Mouse (Mus musculus) liver, embryonic 15.5 days (tissue): ENCODE data around the gene Sparc. TPM values are rescaled to one million over a fixed set of nuclear protein-coding genes. Genes with fewer than 3 reads are reported as not detected.

Experiments used
- ATAC-seq: fragments of 200-750 bp; cut with Nextera tagmentation; 2 replicates; pipeline ENCODE4 v1.8.0; 2017; ENCODE audit warnings: moderate number of reproducible peaks, mild to moderate bottlenecking, moderate library complexity; ENCODE audit not compliant: insufficient read depth
- H3K27ac ChIP-seq: fragments of 300-500 bp; sonication (generic); replicated peaks from 2 replicates; pipeline ENCODE4 v1.5.1; 2015; ENCODE audit warnings: mild to moderate bottlenecking, inconsistent platforms
- H3K27me3 ChIP-seq: fragments of 300-500 bp; sonication (generic); 2 replicates; pipeline ENCODE4 v1.6.1; 2015; ENCODE audit warnings: mild to moderate bottlenecking, inconsistent platforms
- H3K36me3 ChIP-seq: fragments of 300-500 bp; sonication (generic); replicated peaks from 2 replicates; pipeline ENCODE4 v1.6.1; 2015; ENCODE audit warnings: moderate library complexity, mild to moderate bottlenecking, inconsistent platforms
- H3K4me1 ChIP-seq: fragments of 300-500 bp; sonication (generic); replicated peaks from 2 replicates; pipeline ENCODE4 v1.6.1; 2015; ENCODE audit warnings: inconsistent platforms
- H3K4me2 ChIP-seq: fragments of 300-500 bp; sonication (generic); 2 replicates; pipeline ENCODE4 v1.6.1; 2015; ENCODE audit warnings: moderate library complexity, mild to moderate bottlenecking, inconsistent platforms
- H3K4me3 ChIP-seq: fragments of 300-500 bp; sonication (generic); replicated peaks from 2 replicates; pipeline ENCODE4 v1.5.1; 2015; ENCODE audit warnings: mild to moderate bottlenecking, inconsistent platforms
- H3K9ac ChIP-seq: fragments of 300-500 bp; sonication (generic); 2 replicates; pipeline ENCODE4 v1.6.1; 2015; ENCODE audit warnings: moderate library complexity, mild to moderate bottlenecking, inconsistent platforms
- H3K9me3 ChIP-seq: fragments of 300-500 bp; sonication (generic); replicated peaks from 2 replicates; pipeline ENCODE4 v1.6.1; 2016; ENCODE audit warnings: inconsistent platforms
- WGBS: fragments of 180-500 bp; shearing (Covaris S2); methylation state at CpG from one replicate; pipeline ENCODE4 v1.1.7; 2015; ENCODE audit warnings: mixed read lengths; ENCODE audit not compliant: insufficient replicate concordance; 5-methylcytosine and 5-hydroxymethylcytosine counted together
- polyA plus RNA-seq: library from polyadenylated mRNA; unstranded; fragments of >200 nt; fragmentation: Nextera tagmentation; extraction: Ambion mirVana; gene quantifications from 2 replicates; pipeline ENCODE4 v1.2.1, GENCODE M21; 2015

Sparc gene
- polyA plus RNA-seq, 1 experiment from 2014 or later = 154 TPM

DNA sequence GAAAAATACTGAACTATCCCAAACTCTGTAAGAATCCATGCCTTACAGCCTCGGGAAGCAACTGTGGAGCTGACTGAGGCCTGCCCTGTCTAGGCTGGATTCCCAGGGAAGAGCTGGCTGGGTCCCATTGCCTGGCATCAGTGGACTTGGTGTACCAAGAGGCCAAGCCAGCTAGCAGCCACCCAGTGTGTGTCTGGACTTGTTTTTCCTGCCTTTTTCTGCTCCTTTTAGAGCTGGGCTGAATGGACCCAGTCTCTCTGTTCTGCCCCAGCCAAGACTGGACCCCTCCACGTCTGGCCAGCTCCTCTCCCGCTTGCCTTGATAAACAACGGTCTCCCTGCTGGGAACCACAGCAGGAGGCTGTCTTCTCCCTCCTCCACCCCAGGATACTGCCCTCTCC is 15.0 kb upstream of the Sparc start:
- Histone ChIP-seq H3K4me3 (no peak overlapping the region), H3K9me3 (no peaks in the 10 kb centered on the region), H3K27ac (no peak overlapping the region), H3K4me1 (no peaks in the 10 kb centered on the region; the same call in 1 of the 2 replicates), H3K4me2 (no peak overlapping the region), H3K36me3 (no peaks in the 10 kb centered on the region), H3K9ac (no peak overlapping the region), H3K27me3 (no peaks in the 10 kb centered on the region)
- 48% methylated on average over 4 of the region's 4 CpGs for WGBS
- ATAC-seq = no peak

DNA sequence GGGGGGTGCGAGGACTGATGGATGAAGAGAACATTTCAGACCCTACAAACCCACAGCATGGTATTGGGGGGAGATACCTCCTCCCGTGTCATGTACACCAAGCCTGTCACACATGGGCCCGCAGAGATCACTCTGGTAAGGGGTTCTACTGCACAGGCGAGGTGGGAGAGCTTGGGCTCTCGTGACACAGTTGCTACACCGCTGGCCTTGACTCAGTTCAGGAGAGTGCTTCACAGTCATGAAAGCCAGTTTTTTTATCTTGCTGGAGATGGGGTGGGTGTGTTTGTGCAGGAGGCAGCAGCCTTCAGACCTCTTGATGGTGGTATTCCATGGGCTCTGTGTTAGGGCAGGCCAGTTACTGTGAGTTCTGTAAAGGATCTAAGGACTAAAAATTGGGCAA is 13.1 kb upstream of the Sparc start:
- H3K4me3 ChIP-seq = no peak overlapping the region
- no peaks in the 10 kb centered on the region for H3K9me3 ChIP-seq
- no peaks in the 10 kb centered on the region for H3K36me3 ChIP-seq
- no peak for ATAC-seq
- no peaks in the 10 kb centered on the region; the same call in 1 of the 2 replicates for H3K4me1 ChIP-seq
- no peak overlapping the region for H3K27ac ChIP-seq
- 64% methylated on average over 6 of the region's 6 CpGs for WGBS
- H3K9ac ChIP-seq = no peak overlapping the region
- no peaks in the 10 kb centered on the region for H3K27me3 ChIP-seq
- no peak overlapping the region for H3K4me2 ChIP-seq

DNA sequence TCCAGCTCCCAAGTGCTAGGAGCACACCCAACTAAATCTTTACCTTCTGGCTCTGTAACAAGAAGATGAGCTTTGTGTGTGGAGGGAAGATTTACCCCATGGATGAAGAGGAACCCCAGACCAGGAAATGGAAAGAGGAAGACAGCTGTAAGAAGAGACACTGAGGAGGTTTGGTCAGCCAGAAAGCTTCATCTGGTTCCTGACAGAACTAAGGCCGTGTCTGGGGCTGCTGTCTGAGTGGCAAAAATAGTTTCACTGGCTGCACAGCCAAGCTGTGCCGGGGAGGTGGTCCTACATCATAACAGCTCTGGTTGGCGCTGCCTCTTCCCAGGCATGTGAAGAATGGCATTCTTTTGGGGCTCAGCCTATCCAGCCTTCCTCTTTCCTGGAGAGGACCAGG is 10.0 kb upstream of the Sparc start:
- Histone ChIP-seq H3K4me1 (peaks cover 8% of the 10 kb centered on the region), H3K36me3 (no peaks in the 10 kb centered on the region), H3K4me3 (no peak overlapping the region), H3K27ac (peak overlapping the region; percentile 38; the same call in 1 of the 2 replicates), H3K9ac (no peak overlapping the region), H3K27me3 (no peaks in the 10 kb centered on the region), H3K9me3 (no peaks in the 10 kb centered on the region), H3K4me2 (no peak overlapping the region)
- ATAC-seq = no peak
- WGBS = 25% methylated on average over 3 of the region's 3 CpGs

DNA sequence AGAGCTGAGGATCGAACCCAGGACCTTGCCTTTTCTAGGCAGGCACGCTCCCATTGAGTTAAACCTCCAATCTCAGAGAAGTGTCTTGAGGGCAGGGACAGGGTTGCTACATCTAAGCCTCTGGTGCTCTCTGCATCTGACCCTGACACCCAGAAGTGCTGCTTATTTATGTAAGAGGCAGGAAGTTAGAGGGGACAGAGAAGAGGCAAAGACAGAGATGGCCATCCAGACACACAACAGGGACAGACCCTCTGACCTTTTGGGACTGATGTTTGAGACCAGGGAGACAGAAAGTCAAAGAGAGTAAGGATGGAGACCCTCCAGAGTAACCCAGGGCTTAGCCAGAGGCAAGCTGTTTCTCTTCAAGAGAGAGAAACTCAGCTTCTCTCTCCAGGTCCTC is 7.0 kb upstream of the Sparc start:
- Histone ChIP-seq H3K27me3 (no peaks in the 10 kb centered on the region), H3K9ac (no peak overlapping the region), H3K4me2 (no peak overlapping the region), H3K36me3 (no peaks in the 10 kb centered on the region), H3K9me3 (no peaks in the 10 kb centered on the region), H3K4me1 (peaks cover 8% of the 10 kb centered on the region), H3K4me3 (no peak overlapping the region), H3K27ac (no peak overlapping the region)
- ATAC-seq = no peak
- 77% methylated on average over 2 of the region's 2 CpGs for WGBS

DNA sequence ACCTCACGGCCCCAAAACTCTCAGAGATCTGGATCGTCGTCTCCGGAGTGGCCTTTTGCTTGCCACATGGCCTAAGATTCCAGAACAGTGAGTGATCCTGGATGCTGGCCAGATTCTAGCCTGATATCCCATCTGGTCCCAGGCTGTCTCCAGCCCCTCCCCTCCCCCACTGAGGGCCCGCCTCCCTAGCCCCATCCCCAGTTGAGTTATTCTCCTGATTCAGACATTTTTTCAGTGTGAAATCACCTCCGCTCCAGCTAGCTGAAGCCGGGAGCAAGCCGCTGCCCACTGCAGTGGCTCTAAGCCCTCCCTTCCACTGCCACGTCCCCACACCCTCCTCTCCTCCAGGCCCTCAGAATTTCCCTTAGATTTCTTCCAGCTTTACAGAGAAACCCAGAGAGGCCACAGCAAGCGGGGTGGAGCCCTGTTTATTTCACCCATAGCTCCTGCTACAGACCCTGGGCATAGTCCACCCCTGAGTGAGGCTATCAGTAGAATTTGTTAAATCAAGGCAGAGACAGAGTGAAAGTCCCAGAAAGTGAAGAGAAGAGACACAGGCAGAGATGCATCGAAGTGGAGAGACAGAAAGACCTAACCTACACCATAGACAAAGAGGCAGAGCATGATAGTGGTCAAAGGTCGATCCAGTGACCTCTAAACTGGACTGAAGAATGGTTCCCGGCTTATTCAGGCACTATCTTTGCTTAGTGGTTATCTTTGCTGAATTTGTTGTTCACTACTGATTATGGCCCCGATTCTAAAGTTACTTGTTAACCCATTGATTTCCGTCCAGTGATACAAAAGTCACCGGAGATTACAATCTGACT is 5.4 kb upstream of the Sparc start:
- 35% methylated on average over 16 of the region's 16 CpGs for WGBS
- H3K27ac ChIP-seq = peak overlapping the region; percentile 66
- H3K9me3 ChIP-seq = no peaks in the 10 kb centered on the region
- no peak overlapping the region for H3K4me3 ChIP-seq
- H3K36me3 ChIP-seq = no peaks in the 10 kb centered on the region
- no peak overlapping the region for H3K9ac ChIP-seq
- peak overlapping the region; percentile 15 for H3K4me2 ChIP-seq
- peaks cover 13% of the 10 kb centered on the region for H3K4me1 ChIP-seq
- ATAC-seq = peak; percentile 51
- H3K27me3 ChIP-seq = no peaks in the 10 kb centered on the region

DNA sequence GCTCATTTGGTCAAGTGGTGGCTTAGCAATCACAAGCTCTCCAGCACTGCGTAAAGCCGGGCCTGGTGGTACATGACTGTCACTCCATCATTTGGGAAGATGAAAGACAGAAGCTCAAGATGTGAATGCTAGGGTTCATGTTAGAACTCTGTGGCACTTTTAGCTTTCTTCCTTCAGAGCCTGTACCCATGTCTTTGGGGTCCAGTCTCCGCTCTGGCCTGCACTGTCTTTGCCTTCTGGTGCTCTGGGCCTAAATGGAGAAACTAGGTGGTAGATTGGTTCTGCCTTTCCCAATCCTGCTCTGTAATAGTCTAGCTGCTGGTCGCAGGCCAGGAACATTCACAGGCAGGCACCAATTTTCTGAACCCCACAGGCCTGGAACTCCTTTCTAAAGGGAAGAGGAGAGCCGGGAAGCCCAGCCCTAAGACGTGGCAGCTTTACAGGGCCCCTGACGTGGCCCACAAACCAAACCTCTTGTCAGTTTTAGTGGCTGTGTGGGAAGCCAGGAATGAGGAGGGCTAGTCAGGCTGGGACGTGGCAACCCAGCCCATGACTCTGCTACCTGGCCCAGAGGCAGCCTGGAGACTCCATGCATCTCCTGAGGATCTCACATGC is 1.9 kb upstream of the Sparc start:
- ATAC-seq = no peak
- Histone ChIP-seq H3K27me3 (no peaks in the 10 kb centered on the region), H3K9me3 (no peaks in the 10 kb centered on the region), H3K36me3 (no peaks in the 10 kb centered on the region), H3K4me3 (no peak overlapping the region), H3K9ac (no peak overlapping the region), H3K4me2 (no peak overlapping the region), H3K4me1 (peaks cover 18% of the 10 kb centered on the region; the same call in 1 of the 2 replicates), H3K27ac (no peak overlapping the region)
- 61% methylated on average over 8 of the region's 8 CpGs for WGBS

DNA sequence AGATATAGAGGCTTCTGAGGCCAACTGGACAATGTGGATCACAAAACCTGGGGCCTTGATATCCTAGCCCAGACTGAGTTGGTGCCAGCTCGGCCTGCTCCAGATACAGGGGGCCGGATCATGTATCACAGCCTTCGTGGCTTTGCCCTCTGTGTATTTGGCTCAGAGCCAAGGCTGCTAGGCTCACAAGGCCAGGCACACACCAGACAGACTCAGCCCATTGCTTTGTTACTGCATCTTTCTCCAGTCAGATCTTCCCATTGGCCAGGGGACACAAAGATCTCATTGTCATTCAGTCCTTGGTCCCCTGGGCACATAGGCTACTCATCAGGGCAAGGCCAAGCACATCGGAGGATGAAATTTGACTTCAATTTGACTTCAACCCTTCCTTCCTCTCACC is 773 bp upstream of the Sparc start:
- no peak for ATAC-seq
- Histone ChIP-seq H3K36me3 (no peaks in the 10 kb centered on the region), H3K4me2 (no peak overlapping the region), H3K27me3 (peaks cover 8% of the 10 kb centered on the region), H3K27ac (no peak overlapping the region), H3K9ac (no peak overlapping the region), H3K4me1 (peaks cover 16% of the 10 kb centered on the region; the same call in 1 of the 2 replicates), H3K4me3 (no peak overlapping the region), H3K9me3 (no peaks in the 10 kb centered on the region)
- 45% methylated on average over 4 of the region's 4 CpGs for WGBS

DNA sequence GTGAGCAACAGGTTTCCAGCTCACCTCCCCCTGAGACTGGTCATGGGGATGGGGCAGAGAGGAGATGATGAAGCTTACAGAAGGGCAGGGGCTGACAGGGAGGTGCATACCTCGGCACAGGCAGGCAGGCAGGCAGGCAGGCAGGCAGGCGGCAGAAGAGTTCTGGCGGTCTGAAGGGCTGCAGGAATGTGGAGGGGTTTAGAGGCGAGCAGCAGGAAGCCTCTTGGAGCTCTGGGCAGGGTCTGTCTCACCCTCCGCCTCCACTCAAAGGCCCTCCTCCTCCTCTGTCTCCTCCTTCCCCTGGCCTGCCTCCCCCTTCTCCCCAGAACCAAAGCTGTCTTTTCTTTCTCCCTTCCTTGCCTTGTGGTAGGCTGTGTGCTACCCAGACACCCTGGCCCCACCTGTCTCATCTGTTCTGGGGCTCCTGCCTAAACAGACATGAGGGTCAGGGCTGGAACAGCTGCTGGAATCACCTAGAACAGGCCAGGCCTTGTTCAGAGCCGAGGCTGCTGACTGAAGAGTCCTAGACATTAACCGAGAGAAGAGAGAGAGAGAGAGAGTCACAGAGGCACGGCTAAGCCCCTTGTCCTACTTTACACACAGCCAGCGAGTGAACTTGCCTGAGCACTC is 3.2 kb downstream of the Sparc start:
- peak overlapping the region; percentile 39 for H3K4me3 ChIP-seq
- 26% methylated on average over 9 of the region's 9 CpGs for WGBS
- H3K9me3 ChIP-seq = no peaks in the 10 kb centered on the region
- no peak overlapping the region for H3K4me2 ChIP-seq
- H3K36me3 ChIP-seq = no peaks in the 10 kb centered on the region
- 0 out of 2 replicates have a peak overlapping the region, but pooled peaks have one; percentile 19 for H3K27ac ChIP-seq
- H3K27me3 ChIP-seq = peaks cover 20% of the 10 kb centered on the region
- ATAC-seq = peak; percentile 49; the same call in 1 of the 2 replicates
- peaks cover 10% of the 10 kb centered on the region; the same call in 1 of the 2 replicates for H3K4me1 ChIP-seq
- H3K9ac ChIP-seq = no peak overlapping the region

DNA sequence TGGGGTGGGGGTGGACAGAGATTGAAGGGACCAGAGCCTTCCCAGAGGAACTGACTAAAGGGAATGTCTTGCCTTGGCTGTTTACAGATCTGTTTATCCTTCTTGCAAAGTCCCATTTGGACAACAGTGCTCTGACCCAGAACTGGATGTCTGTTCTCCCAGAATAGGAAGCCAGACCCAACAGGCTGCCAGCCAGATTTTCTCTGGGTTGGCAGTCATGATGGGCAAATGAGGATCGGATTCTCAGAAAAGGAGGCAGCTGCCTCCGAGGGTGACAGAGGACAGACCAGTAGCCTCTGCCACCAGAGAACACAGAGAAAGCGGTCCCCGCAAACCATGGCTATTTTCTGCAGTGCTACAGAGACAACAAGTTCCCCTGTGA is 3.7 kb downstream of the Sparc start:
- H3K9ac ChIP-seq = no peak overlapping the region
- no peak for ATAC-seq
- H3K9me3 ChIP-seq = no peaks in the 10 kb centered on the region
- peaks cover 14% of the 10 kb centered on the region; the same call in 1 of the 2 replicates for H3K4me1 ChIP-seq
- peaks cover 20% of the 10 kb centered on the region for H3K27me3 ChIP-seq
- WGBS = 27% methylated on average over 4 of the region's 4 CpGs
- peak overlapping the region; percentile 39 for H3K4me3 ChIP-seq
- 0 out of 2 replicates have a peak overlapping the region, but pooled peaks have one; percentile 19 for H3K27ac ChIP-seq
- no peaks in the 10 kb centered on the region for H3K36me3 ChIP-seq
- H3K4me2 ChIP-seq = no peak overlapping the region

DNA sequence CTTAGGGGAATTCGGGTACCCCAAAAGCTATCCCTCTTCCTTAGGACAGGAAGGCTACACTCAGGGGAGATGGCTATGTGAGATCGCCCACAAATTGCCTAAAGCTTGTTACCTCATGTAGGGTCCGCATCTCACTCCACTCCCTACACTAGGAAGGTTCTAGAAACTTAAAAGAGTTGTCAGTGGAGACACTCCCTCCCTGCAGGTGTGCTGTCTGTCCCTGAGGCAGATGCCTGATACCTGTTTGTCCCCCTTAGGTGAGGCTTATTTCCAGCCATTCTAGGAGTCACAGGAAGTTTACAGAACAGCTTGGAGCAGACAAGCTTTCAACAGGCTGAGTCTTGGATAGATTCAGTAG is 4.3 kb downstream of the Sparc start:
- Histone ChIP-seq H3K4me1 (peaks cover 16% of the 10 kb centered on the region), H3K9me3 (no peaks in the 10 kb centered on the region), H3K4me2 (peak overlapping the region; percentile 54; the same call in 1 of the 2 replicates), H3K36me3 (no peaks in the 10 kb centered on the region), H3K4me3 (peak overlapping the region; percentile 39), H3K27ac (no peak overlapping the region), H3K27me3 (peaks cover 20% of the 10 kb centered on the region), H3K9ac (no peak overlapping the region)
- no peak for ATAC-seq
- 25% methylated on average over 3 of the region's 3 CpGs for WGBS
